Mouse (Mus musculus) thymus, postnatal 10 days (tissue): ENCODE measurements around the gene Trim45.
A peak's percentile ranks its signal among the peaks of the same experiment; 100 is the strongest.

Source experiments
- DNase-seq, 2 experiments: peaks; one replicate each; pipeline ENCODE4 v3.0.0; 2021; ENCODE audit warnings: low spot score in 2 of 2

Gene Trim45

DNA sequence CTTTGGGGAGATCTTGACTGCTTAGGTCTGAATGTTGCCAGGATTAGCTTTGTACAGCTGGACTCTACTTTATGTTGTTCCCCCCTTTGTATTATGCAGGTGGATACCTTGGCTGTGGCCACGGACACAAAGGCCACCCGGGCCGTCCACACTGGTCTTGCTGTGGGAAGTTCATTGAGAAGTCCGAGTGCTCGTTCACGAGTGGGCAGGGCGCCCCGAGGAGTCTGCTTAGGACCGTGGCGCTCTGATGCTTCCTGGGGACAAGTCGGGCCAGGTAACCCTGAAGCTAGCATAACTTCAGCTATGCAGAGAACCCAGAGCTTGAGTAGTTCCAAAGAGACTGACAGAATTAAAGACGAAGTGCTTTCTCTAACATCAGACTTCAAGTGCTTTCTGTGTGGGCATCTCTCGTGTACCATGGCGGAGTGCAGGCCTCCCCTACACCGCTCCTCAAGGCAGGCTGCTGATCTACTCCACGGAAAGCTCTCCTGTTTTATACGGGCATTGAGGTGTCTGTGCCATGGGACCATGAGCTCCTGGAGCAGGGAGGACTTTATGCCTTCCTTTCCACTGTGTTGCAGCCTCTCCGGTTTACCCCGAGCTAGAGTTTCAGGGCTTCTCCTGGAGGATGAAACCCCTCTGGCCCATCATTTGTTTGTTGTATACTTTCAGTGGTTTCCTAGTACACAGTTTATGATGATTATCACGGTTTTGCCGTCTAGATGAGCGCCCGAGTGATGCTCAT lies 9.5 kb downstream of the Trim45 start:
- DNase-seq, result no peak

DNA sequence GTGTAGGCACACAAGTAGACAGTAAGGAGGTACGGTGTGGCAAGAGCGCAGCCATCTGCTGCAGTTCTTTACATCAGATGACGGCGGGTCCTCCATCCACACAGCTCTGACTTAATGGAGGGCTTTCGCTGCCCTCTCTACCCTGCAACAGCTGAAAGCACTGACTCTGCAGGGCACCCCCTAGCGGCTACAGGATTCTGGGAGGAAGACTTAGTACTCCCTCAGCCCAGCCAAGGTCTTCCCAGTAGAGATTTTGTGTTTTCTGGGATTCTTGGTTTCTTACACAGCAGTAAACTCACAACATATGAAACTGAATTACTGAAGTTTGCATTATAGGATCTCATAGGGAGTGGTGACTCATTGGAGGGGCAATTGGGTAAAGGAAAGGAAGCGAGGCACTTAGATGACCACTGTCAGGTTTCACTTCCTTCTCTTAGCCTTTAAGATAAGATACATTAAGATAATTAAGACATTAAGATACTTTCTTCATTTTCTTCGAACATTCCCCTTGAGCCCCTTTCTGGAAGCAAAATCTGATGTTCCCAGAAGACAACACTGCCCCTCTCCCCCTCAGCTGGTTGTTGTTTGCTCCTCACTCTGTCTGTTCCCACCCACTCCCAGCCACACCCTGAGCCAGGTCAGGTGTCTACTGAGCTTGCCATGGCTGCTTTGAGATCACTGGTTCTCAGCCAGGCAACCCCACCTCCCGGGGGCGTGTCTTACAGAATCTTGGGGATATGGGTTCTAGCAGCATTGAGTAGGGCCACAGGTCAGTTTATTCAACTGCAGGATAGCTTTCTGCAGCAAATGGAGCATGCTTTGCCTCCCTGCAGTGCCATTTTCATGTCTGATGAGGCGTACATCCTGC lies 10.3 kb downstream of the Trim45 start:
- peak in 1 of 2 experiments; percentile 28 for DNase-seq

DNA sequence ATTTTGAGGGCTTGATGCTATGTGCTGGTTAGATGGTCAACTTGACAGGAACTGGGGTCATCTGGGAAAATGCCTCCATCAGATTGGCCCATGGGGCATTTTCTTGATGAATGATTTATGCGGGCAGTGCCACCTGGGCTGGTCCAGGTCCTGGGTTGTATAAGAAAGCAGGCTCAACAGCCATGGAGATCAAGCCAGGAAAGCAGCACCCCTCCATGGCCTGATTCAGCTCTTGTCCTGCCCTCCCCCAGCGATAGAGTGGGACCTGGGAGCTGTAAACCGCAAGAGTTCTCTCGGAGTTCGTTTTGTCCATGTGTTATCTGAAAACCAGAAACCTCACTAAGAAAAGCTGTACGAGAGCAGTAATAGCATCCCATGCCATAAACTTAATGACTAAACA lies 13.5 kb downstream of the Trim45 start:
- no peak for DNase-seq

DNA sequence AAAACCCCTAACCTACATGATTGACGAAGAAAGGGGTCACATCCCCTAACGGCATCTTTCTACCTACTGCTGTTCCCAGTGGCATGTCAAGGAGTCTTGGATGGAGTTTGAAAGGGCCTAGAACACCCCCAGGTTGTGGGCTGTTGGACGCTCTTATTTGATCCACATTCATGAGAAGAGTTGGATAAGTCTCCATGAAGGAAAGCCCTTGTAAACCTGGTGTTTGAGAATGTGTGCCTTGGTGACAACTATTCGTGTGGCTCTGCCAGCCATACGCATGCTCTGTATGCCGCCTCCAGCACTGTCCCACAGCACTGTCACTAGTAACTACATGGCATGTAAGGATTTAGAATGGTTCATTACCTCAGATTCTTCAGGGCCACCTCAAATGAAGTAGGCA lies 14.2 kb downstream of the Trim45 start:
- DNase-seq, result no peak

DNA sequence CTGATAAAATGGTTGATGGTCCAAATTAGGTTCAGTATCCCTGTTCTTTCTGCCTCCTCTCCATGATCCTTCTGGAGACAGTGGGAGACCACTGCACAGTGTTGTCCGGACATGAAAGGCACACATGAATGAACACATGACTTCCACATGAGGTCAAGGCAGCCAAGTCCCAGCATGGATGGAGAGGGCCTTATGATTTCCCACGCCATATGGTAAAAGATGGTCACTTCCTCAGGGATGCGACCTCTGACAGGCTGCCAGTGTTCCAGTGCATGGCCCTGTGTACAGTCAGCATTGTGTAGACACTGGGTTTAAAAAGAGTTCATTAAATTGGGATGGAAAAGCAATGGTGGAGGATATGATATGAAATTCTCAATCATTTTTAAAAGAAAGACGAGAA lies 16.2 kb downstream of the Trim45 start:
- DNase-seq, result no peak

DNA sequence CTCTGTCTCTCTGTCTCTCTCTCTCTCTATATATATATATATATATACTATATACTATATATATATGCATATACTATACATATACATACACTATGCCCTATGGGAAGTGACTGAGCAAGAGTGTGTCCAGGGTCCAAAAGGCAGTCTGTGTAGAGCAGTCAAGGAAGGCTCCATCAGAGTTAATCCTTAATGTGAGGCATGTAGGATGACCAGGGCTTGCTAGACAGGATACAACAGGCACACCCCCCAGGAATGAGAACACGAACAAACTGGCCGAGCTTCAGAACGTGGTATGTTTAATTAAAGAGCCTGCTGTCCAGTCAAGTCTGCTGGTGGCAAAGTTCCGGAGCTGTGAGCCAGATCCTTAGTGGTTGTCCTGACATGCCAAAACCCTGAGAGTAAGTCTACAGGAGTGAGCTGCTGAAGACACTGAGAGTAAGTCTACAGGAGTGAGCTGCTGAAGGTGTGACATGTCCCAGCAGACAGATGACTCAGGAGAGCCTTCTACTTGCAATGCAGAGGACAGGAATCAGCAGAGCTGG lies 18.6 kb downstream of the Trim45 start:
- DNase-seq, result no peak

DNA sequence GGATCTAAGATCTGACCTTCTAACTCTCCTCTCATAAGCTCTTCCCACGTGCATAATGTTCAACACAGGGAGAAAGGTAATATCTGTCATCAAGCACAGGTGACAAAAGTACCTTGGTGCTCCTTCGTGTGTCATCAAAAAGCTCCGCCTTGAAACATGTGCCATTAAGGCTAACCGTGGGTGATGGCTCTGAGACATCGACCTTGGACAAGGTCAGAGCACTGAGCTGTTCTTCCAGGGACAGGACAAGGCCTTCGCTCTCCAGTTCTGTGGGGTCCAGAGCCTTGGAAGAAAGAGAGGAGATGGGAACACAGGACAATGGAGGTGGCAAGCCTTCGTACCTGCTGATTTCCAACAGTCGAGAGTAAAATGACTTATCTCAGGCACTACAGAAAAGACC lies 25.3 kb downstream of the Trim45 start:
- no peak for DNase-seq

DNA sequence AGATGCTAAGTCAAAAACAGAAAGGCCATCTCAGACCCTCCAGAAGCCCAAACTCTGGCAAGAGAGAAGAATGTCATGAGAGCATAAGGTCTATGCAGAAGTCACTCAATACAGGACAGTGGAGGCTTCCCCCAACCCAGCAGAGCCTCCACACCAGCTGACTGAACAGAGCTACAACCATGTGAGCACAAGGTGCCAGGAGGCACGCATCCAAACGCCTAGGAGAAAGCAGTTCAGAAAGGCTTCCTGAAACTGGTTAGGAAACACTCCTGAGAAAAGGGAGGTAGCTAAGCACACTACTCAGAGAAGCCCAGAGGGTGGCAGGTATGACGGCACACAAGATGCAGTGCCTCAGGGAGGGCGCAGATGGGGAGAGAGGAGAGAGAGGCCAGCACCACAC lies 29.5 kb downstream of the Trim45 start:
- no peak for DNase-seq

DNA sequence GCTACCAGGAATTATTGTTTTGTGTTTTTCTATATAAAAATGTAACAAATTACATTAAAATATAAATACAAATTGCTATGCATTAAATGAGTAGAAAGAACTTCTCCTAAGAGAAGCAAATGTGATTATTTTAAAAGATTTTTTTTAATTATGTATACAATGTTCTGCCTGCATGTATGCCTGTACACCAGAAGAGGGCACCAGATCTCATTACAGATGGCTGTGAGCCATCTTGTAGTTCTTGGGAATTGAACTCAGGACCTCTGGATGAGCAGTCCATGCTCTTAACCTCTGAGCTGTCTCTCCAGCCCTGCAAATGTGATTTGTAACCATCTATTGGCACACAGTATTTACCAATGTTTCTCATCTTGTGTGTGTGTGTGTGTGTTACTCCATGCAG lies 32.6 kb downstream of the Trim45 start:
- DNase-seq, result no peak

DNA sequence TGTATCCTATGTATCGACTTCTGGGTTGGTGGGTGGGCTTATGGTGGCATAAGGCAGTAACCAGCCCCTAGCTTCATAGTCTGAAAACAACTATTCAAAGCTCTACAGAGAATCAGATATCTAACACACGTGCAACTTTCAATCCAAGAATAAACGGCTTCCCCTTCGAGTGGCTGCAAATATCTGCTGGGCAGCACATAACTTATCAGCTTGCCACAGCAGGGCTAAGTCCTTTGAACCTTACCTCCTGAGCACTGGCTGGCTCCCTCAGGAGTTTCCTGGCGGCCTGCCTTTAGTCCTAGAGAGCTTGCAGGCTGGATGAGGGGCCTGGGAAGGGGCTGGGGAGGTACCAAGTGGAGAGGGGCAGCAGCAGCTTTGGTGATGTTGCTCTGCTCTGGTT lies 39.0 kb downstream of the Trim45 start:
- DNase-seq, result no peak

DNA sequence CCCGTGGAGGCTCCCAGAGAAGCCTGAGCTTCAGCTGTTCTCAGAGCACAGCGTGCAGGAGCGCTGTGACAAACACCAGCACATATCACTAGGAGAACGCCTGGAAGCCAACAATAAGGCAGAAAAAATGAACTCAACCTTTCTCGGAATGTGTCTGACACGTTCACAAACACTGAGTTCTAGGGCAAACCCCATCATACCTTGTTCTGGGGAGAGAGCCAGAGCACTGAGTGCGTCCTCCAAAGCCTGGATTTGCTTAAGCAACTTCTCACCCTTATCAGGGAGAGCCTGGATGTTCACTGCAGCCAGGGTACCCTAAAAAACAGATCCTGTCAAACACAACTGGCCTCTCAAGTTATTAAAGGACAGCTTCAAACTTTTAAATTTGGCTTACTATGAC lies 39.5 kb downstream of the Trim45 start:
- no peak for DNase-seq

DNA sequence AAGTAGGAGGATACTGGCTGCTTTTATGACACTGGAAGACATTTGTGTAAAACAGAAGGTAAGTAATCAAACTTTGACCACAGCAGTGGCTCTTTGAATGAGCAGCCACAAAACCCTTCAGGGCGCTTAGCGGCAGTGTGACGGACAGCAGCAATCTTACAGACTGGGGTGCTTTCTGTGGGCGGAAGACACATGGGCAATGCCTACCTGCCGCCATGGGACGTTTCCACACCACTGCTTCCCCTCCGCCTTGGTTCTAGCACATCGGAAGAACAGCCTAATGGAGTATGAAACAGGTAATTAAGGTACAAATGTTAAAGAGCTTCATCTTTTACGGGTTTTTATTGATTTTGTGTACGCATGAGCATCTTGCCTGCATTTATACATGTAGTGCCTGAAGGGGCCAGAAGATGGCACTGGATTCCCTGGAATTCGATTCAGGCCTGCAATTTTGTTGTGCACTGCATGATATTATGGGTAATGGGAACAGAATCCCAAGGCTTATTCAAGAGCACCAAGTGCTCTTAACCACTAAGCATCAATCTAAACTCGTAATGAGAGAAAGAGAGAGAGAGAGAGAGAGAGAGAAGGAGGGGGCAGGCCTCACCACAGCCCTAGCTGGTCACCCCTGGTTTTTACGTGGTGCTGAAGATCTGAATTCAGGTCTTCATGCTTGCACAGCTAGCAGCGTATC lies 42.0 kb downstream of the Trim45 start:
- DNase-seq, result peak in 1 of 2 experiments; percentile 41

DNA sequence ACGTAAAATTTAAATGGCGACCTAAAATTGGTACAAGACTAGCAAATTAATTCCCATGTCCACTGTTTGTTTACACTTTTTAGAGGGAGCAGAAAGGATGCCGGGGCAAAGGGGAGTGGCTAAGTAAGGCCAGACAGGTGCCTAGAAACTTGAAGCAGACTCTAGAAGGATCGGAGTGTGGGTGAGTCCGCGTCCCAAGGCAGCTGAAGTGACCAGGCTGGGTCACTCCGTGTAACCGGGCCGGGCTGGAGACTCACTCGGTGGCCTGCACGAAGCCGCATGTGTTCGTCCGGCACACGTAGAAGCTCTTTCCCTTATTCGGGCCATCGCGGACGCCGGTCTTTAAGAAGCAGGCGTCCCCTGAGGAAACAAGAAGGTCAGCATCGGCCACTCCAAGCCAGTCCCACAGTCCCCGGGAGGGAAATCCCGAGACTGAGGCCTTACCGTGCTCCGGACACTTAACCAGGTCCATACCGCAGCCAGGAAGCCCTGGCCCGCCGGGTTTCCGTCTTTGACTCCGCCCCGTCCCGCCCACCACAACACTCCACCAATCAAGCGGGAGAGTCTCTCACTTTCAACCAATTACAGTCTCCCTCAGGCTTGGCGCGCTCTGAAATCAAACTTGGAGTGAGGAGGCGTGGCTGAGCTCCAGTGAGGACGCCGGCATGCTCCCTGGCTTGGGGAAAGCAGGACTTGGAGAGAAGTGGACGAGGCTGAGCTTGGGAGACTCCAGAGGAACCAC lies 47.3 kb downstream of the Trim45 start, which contains the start of gene Ttf2:
TSS of gene Ttf2 (minus strand) at position 488 of the 742 bp plus-strand sequence.
- DNase-seq, result peak; percentile 84 to 92

DNA sequence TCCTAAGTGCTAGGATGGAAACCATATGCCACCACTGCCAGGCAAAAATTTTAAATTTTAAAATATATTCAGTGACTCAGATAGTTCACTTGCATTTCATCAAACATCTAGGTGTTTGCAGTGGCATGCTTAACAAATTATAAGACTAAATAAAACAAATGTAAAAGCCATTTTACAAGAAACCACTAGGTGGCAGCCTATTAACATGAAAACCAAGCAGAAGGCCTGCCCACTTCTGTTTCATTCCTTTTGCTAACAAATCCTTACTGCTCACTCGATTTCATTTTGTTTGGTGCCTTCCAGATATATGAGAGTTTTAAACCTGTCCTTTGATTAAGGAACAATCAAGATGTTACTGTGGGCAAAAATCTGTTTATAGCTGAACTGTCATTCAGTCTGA lies 51.9 kb downstream of the Trim45 start:
- DNase-seq, result peak in 1 of 2 experiments; percentile 68

DNA sequence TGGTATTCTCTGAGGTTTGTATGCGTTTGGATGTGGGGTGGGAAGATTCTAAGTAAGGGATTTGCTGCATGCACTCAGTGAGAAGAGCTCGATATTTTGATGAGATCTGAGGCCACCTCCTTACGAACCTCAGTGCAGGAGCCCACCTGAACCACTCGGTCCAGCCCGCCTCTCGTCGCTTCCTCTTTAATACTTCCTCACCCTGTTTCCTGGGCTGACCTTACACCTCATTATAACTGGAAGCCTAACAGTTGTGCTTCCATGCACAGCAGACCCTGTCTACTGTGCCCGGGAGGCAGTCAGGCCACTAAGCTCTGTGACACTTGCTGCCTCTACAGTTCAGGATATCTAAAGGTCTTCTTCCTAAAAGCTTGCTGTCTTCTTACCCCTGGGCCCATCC lies 57.3 kb downstream of the Trim45 start:
- no peak for DNase-seq
